Mouse (Mus musculus): ENCODE data around the gene Rasal2. TPM values are rescaled to one million over a fixed set of nuclear protein-coding genes. Genes with fewer than 3 reads are reported as not detected.

The Rasal2 gene
- total RNA-seq, 1 experiment from 2014 or later, result 14.5 TPM

GRCm38 (mm10) chr1:157334834-157335233 lies 77.6 kb downstream of the Rasal2 start:
- DNase-seq, result no peak

GRCm38 (mm10) chr1:157328068-157328467 lies 84.3 kb downstream of the Rasal2 start:
- no peak for DNase-seq

- DNase-seq, result no peak
These were observed 89.3 kb downstream of the Rasal2 start for GRCm38 (mm10) chr1:157323091-157323490.

GRCm38 (mm10) chr1:157318896-157319295 lies 93.5 kb downstream of the Rasal2 start:
- no peak for DNase-seq

- DNase-seq, result no peak
These were observed 111.1 kb downstream of the Rasal2 start for GRCm38 (mm10) chr1:157301266-157301665.

- no peak for DNase-seq
These were observed 112.8 kb downstream of the Rasal2 start for GRCm38 (mm10) chr1:157299559-157299958.

- no peak for DNase-seq
These were observed 113.4 kb downstream of the Rasal2 start for GRCm38 (mm10) chr1:157298990-157299389.

GRCm38 (mm10) chr1:157297137-157297536 lies 115.3 kb downstream of the Rasal2 start:
- no peak for DNase-seq

GRCm38 (mm10) chr1:157295868-157296267 lies 116.5 kb downstream of the Rasal2 start:
- DNase-seq, result no peak

- no peak for DNase-seq
These were observed 122.2 kb downstream of the Rasal2 start for GRCm38 (mm10) chr1:157290173-157290572.

GRCm38 (mm10) chr1:157289251-157289650 lies 123.1 kb downstream of the Rasal2 start:
- no peak for DNase-seq

GRCm38 (mm10) chr1:157286561-157286960 lies 125.8 kb downstream of the Rasal2 start:
- peak; percentile 45 for DNase-seq

GRCm38 (mm10) chr1:157285366-157285765 lies 127.0 kb downstream of the Rasal2 start:
- DNase-seq, result no peak

GRCm38 (mm10) chr1:157280781-157281180 lies 131.6 kb downstream of the Rasal2 start:
- no peak for DNase-seq

GRCm38 (mm10) chr1:157275672-157276307 lies 136.6 kb downstream of the Rasal2 start:
- no peak for DNase-seq

- no peak for DNase-seq
These were observed 144.5 kb downstream of the Rasal2 start for GRCm38 (mm10) chr1:157267894-157268293.

GRCm38 (mm10) chr1:157256562-157256961 lies 155.8 kb downstream of the Rasal2 start:
- DNase-seq, result no peak

GRCm38 (mm10) chr1:157255776-157256175 lies 156.6 kb downstream of the Rasal2 start:
- no peak for DNase-seq

GRCm38 (mm10) chr1:157253600-157254490 lies 158.6 kb downstream of the Rasal2 start:
- DNase-seq, result no peak

GRCm38 (mm10) chr1:157248112-157248511 lies 164.3 kb downstream of the Rasal2 start:
- DNase-seq, result no peak

- no peak for DNase-seq
These were observed 165.1 kb downstream of the Rasal2 start for GRCm38 (mm10) chr1:157247341-157247740.

- DNase-seq, result no peak
These were observed 165.6 kb downstream of the Rasal2 start for GRCm38 (mm10) chr1:157246779-157247178.

- no peak for DNase-seq
These were observed 168.0 kb downstream of the Rasal2 start for GRCm38 (mm10) chr1:157244453-157244790.

All from adrenal gland, postnatal 25 days (tissue).